Mouse (Mus musculus): ENCODE data around the gene Acsbg2. TPM values are rescaled to one million over a fixed set of nuclear protein-coding genes. Genes with fewer than 3 reads are reported as not detected.

Acsbg2 gene
- polyA plus RNA-seq, 1 experiment from 2014 or later, result not detected

- CTCF ChIA-PET, result no interaction called here
- peaks cover 4% of the 10 kb centered on the region for H3K27me3 ChIP-seq
- in situ Hi-C loops (cut with MboI; ENCODE audit: low pct_unique_long_range_greater_than_20kb), result no loop called here
- POLR2A ChIA-PET, result no interaction called here
- no peak for TF ChIP-seq CTCF (IDR thresholded peaks at IDR 0.05)
- ATAC-seq (no peak), DNase-seq (ENCODE audit: low read depth, low spot score) (no peak)
These were observed 1.7 kb downstream of the Acsbg2 start for GRCm38 (mm10) chr17:56872512-56872911.

- TF ChIP-seq CTCF (IDR thresholded peaks at IDR 0.05), result no peak
- in situ Hi-C loops (cut with MboI; ENCODE audit: low pct_unique_long_range_greater_than_20kb), result no loop called here
- POLR2A ChIA-PET, result no interaction called here
- no peak for DNase-seq (ENCODE audit: low read depth, low spot score)
- peaks cover 4% of the 10 kb centered on the region for H3K27me3 ChIP-seq
- no peak for ATAC-seq
- CTCF ChIA-PET, result no interaction called here
These were observed 2.5 kb downstream of the Acsbg2 start for GRCm38 (mm10) chr17:56871767-56872166.

GRCm38 (mm10) chr17:56870287-56870953 is 3.8 kb downstream of the Acsbg2 start:
- CTCF ChIA-PET, result no interaction called here
- ATAC-seq (no peak), DNase-seq (ENCODE audit: low read depth, low spot score) (no peak)
- in situ Hi-C loops (cut with MboI; ENCODE audit: low pct_unique_long_range_greater_than_20kb), result no loop called here
- no peak for TF ChIP-seq CTCF (IDR thresholded peaks at IDR 0.05)
- peaks cover 8% of the 10 kb centered on the region for H3K27me3 ChIP-seq
- POLR2A ChIA-PET, result no interaction called here

GRCm38 (mm10) chr17:56869481-56869977 is 4.7 kb downstream of the Acsbg2 start:
- peaks cover 8% of the 10 kb centered on the region for H3K27me3 ChIP-seq
- DNase-seq (ENCODE audit: low read depth, low spot score) (no peak), ATAC-seq (no peak)
- ChIA-PET CTCF (no interaction called here), POLR2A (no interaction called here)
- TF ChIP-seq CTCF (IDR thresholded peaks at IDR 0.05), result no peak
- in situ Hi-C loops (cut with MboI; ENCODE audit: low pct_unique_long_range_greater_than_20kb), result no loop called here

- POLR2A ChIA-PET, result no interaction called here
- ATAC-seq (no peak), DNase-seq (ENCODE audit: low read depth, low spot score) (no peak)
- CTCF ChIA-PET, result interaction anchor here (0.7 kb wide), 1 partner anchor 9 kb away, joined by 3 read pairs; no protein-coding TSS in a partner anchor
- in situ Hi-C loops (cut with MboI; ENCODE audit: low pct_unique_long_range_greater_than_20kb), result no loop called here
- TF ChIP-seq CTCF (IDR thresholded peaks at IDR 0.05), result no peak
- H3K27me3 ChIP-seq, result peaks cover 8% of the 10 kb centered on the region
These were observed 8.2 kb downstream of the Acsbg2 start for GRCm38 (mm10) chr17:56866071-56866470.

GRCm38 (mm10) chr17:56861197-56861596 is 13.1 kb downstream of the Acsbg2 start:
- no peak for ATAC-seq
- TF ChIP-seq CTCF (IDR thresholded peaks at IDR 0.05), result no peak
- in situ Hi-C loops (cut with MboI; ENCODE audit: low pct_unique_long_range_greater_than_20kb), result no loop called here
- CTCF ChIA-PET, result no interaction called here
- no peak for DNase-seq (ENCODE audit: low read depth, low spot score)
- POLR2A ChIA-PET, result interaction anchor here (0.8 kb wide), 1 partner anchor 63 kb away, joined by 3 read pairs; no protein-coding TSS in a partner anchor
- peaks cover 1% of the 10 kb centered on the region for H3K27me3 ChIP-seq

GRCm38 (mm10) chr17:56858922-56859321 is 15.3 kb downstream of the Acsbg2 start:
- POLR2A ChIA-PET, result no interaction called here
- TF ChIP-seq CTCF (IDR thresholded peaks at IDR 0.05), result no peak
- in situ Hi-C loops (cut with MboI; ENCODE audit: low pct_unique_long_range_greater_than_20kb), result loop anchor here (5.0 kb wide), 1 partner anchor 52 kb away; no protein-coding TSS in a partner anchor
- no peaks in the 10 kb centered on the region for H3K27me3 ChIP-seq
- no peak for DNase-seq (ENCODE audit: low read depth, low spot score)
- ATAC-seq, result no peak
- CTCF ChIA-PET, result interaction anchor here (0.9 to 2.4 kb wide), 7 partner anchors 15 to 84 kb away, joined by 3 to 17 read pairs (median 3); no protein-coding TSS in a partner anchor

GRCm38 (mm10) chr17:56858216-56858615 is 16.0 kb downstream of the Acsbg2 start:
- DNase-seq (ENCODE audit: low read depth, low spot score) (peak; percentile 13), ATAC-seq (no peak)
- TF ChIP-seq CTCF (IDR thresholded peaks at IDR 0.05), result peak; percentile 86
- no peaks in the 10 kb centered on the region for H3K27me3 ChIP-seq
- ChIA-PET CTCF (interaction anchor here (0.9 to 2.9 kb wide), 4 partner anchors 45 to 85 kb away, joined by 3 to 25 read pairs (median 10); no protein-coding TSS in a partner anchor), POLR2A (no interaction called here)
- in situ Hi-C loops (cut with MboI; ENCODE audit: low pct_unique_long_range_greater_than_20kb), result loop anchor here (5.0 kb wide), 1 partner anchor 51 kb away; no protein-coding TSS in a partner anchor

- H3K27me3 ChIP-seq, result no peaks in the 10 kb centered on the region
- CTCF ChIA-PET, result interaction anchor here (2.9 kb wide), 1 partner anchor 47 kb away, joined by 25 read pairs; no protein-coding TSS in a partner anchor
- in situ Hi-C loops (cut with MboI; ENCODE audit: low pct_unique_long_range_greater_than_20kb), result loop anchor here (5.0 kb wide), 1 partner anchor 48 kb away; no protein-coding TSS in a partner anchor
- DNase-seq (ENCODE audit: low read depth, low spot score) (no peak), ATAC-seq (no peak)
- POLR2A ChIA-PET, result interaction anchor here (1.1 kb wide), 1 partner anchor 46 kb away, joined by 3 read pairs; no protein-coding TSS in a partner anchor
- no peak for TF ChIP-seq CTCF (IDR thresholded peaks at IDR 0.05)
These were observed 18.8 kb downstream of the Acsbg2 start for GRCm38 (mm10) chr17:56855421-56855820.

GRCm38 (mm10) chr17:56851167-56851566 is 23.1 kb downstream of the Acsbg2 start:
- H3K27me3 ChIP-seq, result no peaks in the 10 kb centered on the region
- TF ChIP-seq CTCF (IDR thresholded peaks at IDR 0.05), result no peak

GRCm38 (mm10) chr17:56849710-56850109 is 24.5 kb downstream of the Acsbg2 start:
- in situ Hi-C loops (cut with MboI; ENCODE audit: low pct_unique_long_range_greater_than_20kb), result no loop called here
- H3K27me3 ChIP-seq, result no peaks in the 10 kb centered on the region
- CTCF ChIA-PET, result no interaction called here
- ATAC-seq (no peak), DNase-seq (ENCODE audit: low read depth, low spot score) (no peak)
- no peak for TF ChIP-seq CTCF (IDR thresholded peaks at IDR 0.05)
- POLR2A ChIA-PET, result no interaction called here

More at GRCm38 (mm10) chr17:56851167-56851566, 23.1 kb downstream of the Acsbg2 start:
- ATAC-seq (no peak), DNase-seq (ENCODE audit: low read depth, low spot score) (no peak)
- ChIA-PET POLR2A (no interaction called here), CTCF (no interaction called here)
- in situ Hi-C loops (cut with MboI; ENCODE audit: low pct_unique_long_range_greater_than_20kb), result no loop called here

Measured in Patski (cell line).